Mouse (Mus musculus) heart, embryonic 11.5 days (tissue): Measurements from ENCODE around the gene Negr1. TPM values are rescaled to one million over a fixed set of nuclear protein-coding genes. Genes with fewer than 3 reads are reported as not detected.

Source experiments
- ATAC-seq: fragments of 200-750 bp; cut with Nextera tagmentation; replicated peaks from 2 replicates; pipeline ENCODE4 v1.8.0; 2017; ENCODE audit warnings: moderate library complexity; ENCODE audit not compliant: insufficient number of reproducible peaks, low FRiP score, low TSS enrichment
- H3K27ac ChIP-seq: fragments of 300-500 bp; sonication (generic); 2 replicates; pipeline ENCODE4 v1.5.1; 2014; ENCODE audit warnings: mild to moderate bottlenecking, low read depth, low read length
- H3K27me3 ChIP-seq: fragments of 300-500 bp; sonication (generic); 2 replicates; pipeline ENCODE4 v1.6.1; 2014; ENCODE audit warnings: mild to moderate bottlenecking, low read length, mixed read lengths; ENCODE audit not compliant: control insufficient read depth, insufficient read depth
- H3K36me3 ChIP-seq: fragments of 300-500 bp; sonication (generic); 2 replicates; pipeline ENCODE4 v1.6.1; 2014; ENCODE audit warnings: mild to moderate bottlenecking, low read length, moderate library complexity, mixed read lengths; ENCODE audit not compliant: control insufficient read depth, insufficient read depth
- H3K4me1 ChIP-seq: fragments of 300-500 bp; sonication (generic); 2 replicates; pipeline ENCODE4 v1.6.1; 2014; ENCODE audit warnings: low read length; ENCODE audit not compliant: control insufficient read depth, insufficient read depth
- H3K4me2 ChIP-seq: fragments of 300-500 bp; sonication (generic); 2 replicates; pipeline ENCODE4 v1.6.1; 2014; ENCODE audit warnings: mild to moderate bottlenecking, moderate library complexity
- H3K4me3 ChIP-seq: fragments of 300-500 bp; sonication (generic); 2 replicates; pipeline ENCODE4 v1.5.1; 2014; ENCODE audit warnings: low read depth, low read length
- H3K9ac ChIP-seq: fragments of 300-500 bp; sonication (generic); 2 replicates; pipeline ENCODE4 v1.6.1; 2014; ENCODE audit warnings: mild to moderate bottlenecking, low read depth, low read length, moderate library complexity
- H3K9me3 ChIP-seq: fragments of 300-500 bp; sonication (generic); replicated peaks from 2 replicates; pipeline ENCODE4 v1.6.1; 2016; ENCODE audit warnings: low read length; ENCODE audit not compliant: control insufficient read depth
- WGBS: fragments of 180-500 bp; shearing (Covaris S2); extraction: QIAGEN DNeasy Blood & Tissue Kit; methylation state at CpG from one replicate; pipeline ENCODE4 v1.1.7; 2014; ENCODE audit not compliant: insufficient replicate concordance; 5-methylcytosine and 5-hydroxymethylcytosine counted together
- polyA plus RNA-seq: library from polyadenylated mRNA; unstranded; fragments of >200 nt; fragmentation: Nextera tagmentation; extraction: Ambion mirVana; gene quantifications from 2 replicates; pipeline ENCODE4 v1.2.1, GENCODE M21; 2014

Negr1 gene
- polyA plus RNA-seq, 1 experiment from 2014 or later: 2.6 TPM

DNA sequence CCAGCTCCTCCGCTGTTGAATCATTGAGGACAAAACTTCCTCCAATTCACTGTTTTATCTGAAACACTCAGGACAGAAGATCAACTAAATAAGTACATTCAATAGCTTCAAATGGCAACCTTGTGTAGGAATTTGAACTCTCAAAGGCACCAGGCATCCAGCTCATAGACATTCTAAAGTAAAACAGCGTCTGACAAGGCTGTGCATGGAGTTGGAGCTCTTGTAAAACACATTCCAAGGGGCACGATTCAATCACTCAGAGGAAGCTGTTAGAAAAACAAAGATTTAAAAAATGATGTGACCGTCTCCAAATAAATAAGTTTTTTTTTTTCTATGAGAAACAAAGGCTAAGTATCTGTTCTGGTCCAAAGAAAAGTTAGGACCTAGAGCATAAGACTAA lies 528.5 kb downstream of the Negr1 start:
- no peak overlapping the region for H3K9ac ChIP-seq
- H3K4me1 ChIP-seq: no peaks in the 10 kb centered on the region
- H3K9me3 ChIP-seq: 0 out of 2 replicates have a peak, but pooled peaks cover 2% of the 10 kb centered on the region
- no peaks in the 10 kb centered on the region for H3K36me3 ChIP-seq
- no peak for ATAC-seq
- H3K27me3 ChIP-seq: no peaks in the 10 kb centered on the region
- no peak overlapping the region for H3K4me3 ChIP-seq
- H3K27ac ChIP-seq: no peak overlapping the region
- WGBS: 46% methylated on average over 4 of the region's 4 CpGs
- H3K4me2 ChIP-seq: no peak overlapping the region

GRCm38 (mm10) chr3:157096284-157096683 lies 534.7 kb downstream of the Negr1 start:
- Histone ChIP-seq H3K4me3 (no peak overlapping the region), H3K4me1 (no peaks in the 10 kb centered on the region), H3K9ac (no peak overlapping the region), H3K36me3 (no peaks in the 10 kb centered on the region), H3K9me3 (0 out of 2 replicates have a peak, but pooled peaks cover 2% of the 10 kb centered on the region), H3K27ac (no peak overlapping the region), H3K4me2 (no peak overlapping the region), H3K27me3 (no peaks in the 10 kb centered on the region)
- 97% methylated on average over 1 of the region's 1 CpGs for WGBS
- ATAC-seq: no peak

DNA sequence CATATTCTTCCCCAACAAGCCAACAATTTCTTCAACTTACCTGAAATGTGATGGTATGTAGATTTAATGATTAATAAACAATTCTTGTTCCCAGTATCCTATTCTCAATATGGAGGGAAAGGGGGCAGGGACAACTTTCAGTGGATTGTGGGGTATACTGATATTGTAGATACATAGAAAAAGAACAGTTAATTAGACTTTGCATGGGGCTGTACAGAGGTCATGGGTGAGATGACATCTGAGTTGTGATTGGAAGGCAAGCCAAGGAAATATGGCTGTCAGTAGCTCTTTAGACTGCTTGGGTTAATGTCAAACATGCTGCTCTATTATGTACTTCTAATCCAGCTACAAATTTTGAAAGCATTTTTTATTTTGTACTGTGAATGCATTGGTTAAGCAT lies 535.9 kb downstream of the Negr1 start:
- Histone ChIP-seq H3K4me3 (no peak overlapping the region), H3K4me1 (no peaks in the 10 kb centered on the region), H3K9ac (no peak overlapping the region), H3K27me3 (no peaks in the 10 kb centered on the region), H3K27ac (no peak overlapping the region), H3K36me3 (no peaks in the 10 kb centered on the region), H3K4me2 (no peak overlapping the region), H3K9me3 (0 out of 2 replicates have a peak, but pooled peaks cover 2% of the 10 kb centered on the region)
- ATAC-seq: no peak

- no peak for ATAC-seq
- Histone ChIP-seq H3K4me2 (no peak overlapping the region), H3K27ac (no peak overlapping the region), H3K4me1 (no peaks in the 10 kb centered on the region), H3K27me3 (no peaks in the 10 kb centered on the region), H3K9me3 (no peaks in the 10 kb centered on the region), H3K9ac (no peak overlapping the region), H3K4me3 (no peak overlapping the region), H3K36me3 (no peaks in the 10 kb centered on the region)
- WGBS: 72% methylated on average over 6 of the region's 6 CpGs
These were observed 536.8 kb downstream of the Negr1 start for GRCm38 (mm10) chr3:157098417-157098816.

DNA sequence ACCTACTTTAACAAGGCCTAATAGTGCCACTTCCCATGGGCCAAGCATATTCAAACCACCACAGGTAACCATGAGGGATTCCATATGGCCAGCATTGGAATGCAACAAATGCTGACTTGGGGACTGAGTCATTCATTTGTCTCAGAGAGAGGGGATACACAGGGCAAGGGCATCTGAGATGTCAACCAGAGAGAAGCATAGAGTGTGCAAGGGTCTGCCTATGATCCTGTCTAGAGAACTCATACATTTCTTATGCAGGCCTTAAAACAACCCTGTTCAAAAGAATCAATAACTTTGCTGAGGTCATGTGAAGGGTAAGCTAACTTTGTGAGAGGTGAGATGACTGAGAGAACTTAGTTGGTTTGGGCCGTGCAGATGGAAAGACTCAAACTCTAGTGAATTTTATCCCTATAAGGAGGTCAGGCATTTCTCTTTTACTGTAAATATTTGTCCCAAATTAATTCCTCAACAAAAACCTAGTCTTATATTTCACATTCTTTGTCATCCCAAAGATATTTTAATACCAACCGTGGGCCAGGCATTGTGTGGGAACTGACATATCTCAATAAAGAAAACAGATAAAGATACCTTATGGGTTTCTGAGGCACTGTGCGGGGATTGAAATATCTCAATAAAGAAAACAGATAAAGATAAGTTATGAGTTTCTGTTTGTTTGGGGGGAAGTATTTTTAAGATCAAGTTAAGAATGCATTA lies 543.4 kb downstream of the Negr1 start:
- no peak overlapping the region for H3K9ac ChIP-seq

DNA sequence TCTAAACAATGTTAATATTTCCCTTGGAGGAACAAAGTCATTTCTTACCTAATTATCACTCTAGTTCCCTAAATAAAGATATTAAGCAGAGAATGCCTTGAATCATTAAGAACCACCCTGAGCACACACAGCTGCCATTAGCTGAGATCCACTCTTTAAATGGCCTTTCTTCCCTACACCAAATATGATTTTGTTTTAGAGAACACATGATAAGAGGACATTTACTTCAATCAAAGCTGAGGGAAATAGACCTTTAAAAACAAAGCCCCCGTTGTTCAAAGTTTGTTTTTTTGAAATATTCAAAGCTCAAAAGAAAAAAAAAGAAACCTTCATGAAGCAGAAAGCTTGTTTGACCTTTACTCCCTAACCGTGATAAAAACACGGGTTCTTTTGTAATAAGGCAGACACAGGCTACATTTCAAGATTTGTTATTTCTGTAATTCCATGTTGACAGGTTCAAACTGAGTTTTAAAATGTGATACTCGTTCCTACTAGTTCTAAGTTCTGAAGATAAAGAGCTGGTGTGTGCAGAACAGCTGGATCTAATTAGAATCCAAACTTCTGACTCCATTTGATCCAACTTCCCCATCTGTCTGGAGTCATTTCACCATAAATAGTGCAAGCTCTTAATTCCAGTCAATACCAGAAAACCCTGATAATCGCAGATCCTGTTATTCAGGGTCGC lies 544.1 kb downstream of the Negr1 start:
- Histone ChIP-seq H3K4me2 (no peak overlapping the region), H3K4me1 (no peaks in the 10 kb centered on the region), H3K9me3 (no peaks in the 10 kb centered on the region), H3K9ac (no peak overlapping the region), H3K27me3 (no peaks in the 10 kb centered on the region), H3K36me3 (no peaks in the 10 kb centered on the region), H3K27ac (no peak overlapping the region), H3K4me3 (no peak overlapping the region)
- no peak for ATAC-seq
- WGBS: 53% methylated on average over 6 of the region's 6 CpGs

More for the DNA sequence above, 543.4 kb downstream of the Negr1 start:
- Histone ChIP-seq H3K9me3 (no peaks in the 10 kb centered on the region), H3K27me3 (no peaks in the 10 kb centered on the region), H3K4me3 (no peak overlapping the region), H3K27ac (no peak overlapping the region), H3K36me3 (no peaks in the 10 kb centered on the region), H3K4me1 (no peaks in the 10 kb centered on the region), H3K4me2 (no peak overlapping the region)
- ATAC-seq: no peak
- 65% methylated on average over 3 of the region's 3 CpGs for WGBS

GRCm38 (mm10) chr3:157108156-157108555 lies 546.6 kb downstream of the Negr1 start:
- Histone ChIP-seq H3K9ac (no peak overlapping the region), H3K4me1 (no peaks in the 10 kb centered on the region), H3K27me3 (no peaks in the 10 kb centered on the region), H3K4me3 (no peak overlapping the region), H3K4me2 (no peak overlapping the region), H3K27ac (no peak overlapping the region), H3K9me3 (no peaks in the 10 kb centered on the region), H3K36me3 (no peaks in the 10 kb centered on the region)
- no peak for ATAC-seq
- WGBS: 83% methylated on average over 2 of the region's 2 CpGs

GRCm38 (mm10) chr3:157109308-157109707 lies 547.7 kb downstream of the Negr1 start:
- ATAC-seq: 0 out of 2 replicates have a peak, but pooled peaks have one; percentile 35
- Histone ChIP-seq H3K36me3 (no peaks in the 10 kb centered on the region), H3K27me3 (no peaks in the 10 kb centered on the region), H3K9me3 (no peaks in the 10 kb centered on the region), H3K4me1 (0 out of 2 replicates have a peak, but pooled peaks cover 3% of the 10 kb centered on the region), H3K4me2 (no peak overlapping the region), H3K4me3 (no peak overlapping the region), H3K27ac (no peak overlapping the region), H3K9ac (no peak overlapping the region)
